Mouse (Mus musculus): ENCODE results near the gene Gas2l3. TPM values are rescaled to one million over a fixed set of nuclear protein-coding genes. Genes with fewer than 3 reads are reported as not detected.

Gene Gas2l3
- 24.0 and 25.5 TPM in 2 replicates for polyA plus RNA-seq (2014; fragmentation: Nextera tagmentation; extraction: Ambion mirVana)

DNA sequence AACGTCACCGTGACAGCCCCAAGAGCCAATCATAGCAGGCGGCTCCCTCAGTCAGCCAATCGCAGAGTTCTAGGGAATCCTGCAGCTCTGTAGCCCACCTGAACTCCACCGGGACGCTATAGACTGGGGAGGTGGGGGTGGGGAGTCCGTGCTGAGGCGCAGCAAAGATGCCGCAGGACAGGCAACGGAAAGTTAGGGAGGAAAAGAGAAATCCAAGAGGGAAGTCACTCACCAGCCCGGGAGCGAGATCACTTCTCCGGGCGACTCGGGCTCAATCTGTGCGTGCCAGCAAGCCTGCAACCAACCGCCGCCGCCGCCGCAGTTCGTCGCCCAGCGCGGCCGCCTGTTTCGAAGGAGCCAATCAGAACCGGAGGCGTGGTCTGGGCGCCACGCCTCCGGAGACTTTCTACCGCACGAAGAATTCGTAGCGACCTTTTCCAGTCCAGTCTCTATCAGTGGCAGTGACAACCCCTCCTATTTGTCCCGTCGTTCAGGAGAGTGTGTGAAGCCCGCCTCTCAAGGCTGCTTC, at the start of gene Gas2l3:
Gas2l3 (minus strand) TSS at position 345 of the 529 bp plus-strand sequence.
- Histone ChIP-seq H3K4me2 (ENCODE audit: low read length) (peak within 1 kb of the TSS; percentile 88), H3K9me3 (ENCODE audit: control insufficient read depth, low read length) (no peaks in the 10 kb centered on the region), H3K36me3 (ENCODE audit: control insufficient read depth, insufficient read depth, low read length) (no peaks in the 10 kb centered on the region), H3K4me1 (ENCODE audit: control insufficient read depth in 2 of 2, insufficient read depth in 2 of 2, low read length in 2 of 2) (peaks cover 11 to 25% of the 10 kb centered on the region in 2 experiments), H3K4me3 (ENCODE audit: control insufficient read depth in 1 of 2, insufficient read depth in 1 of 2, low read depth in 1 of 2, low read length in 2 of 2) (peak within 1 kb of the TSS; percentile 60 to 80), H3K9ac (ENCODE audit: low read length) (peak within 1 kb of the TSS; percentile 83), H3K27me3 (ENCODE audit: control insufficient read depth, insufficient read depth, low read length) (no peaks in the 10 kb centered on the region), H3K27ac (replicated peaks in 1 of 2; ENCODE audit: control insufficient read depth in 1 of 2, insufficient read depth in 1 of 2, low read depth in 2 of 2, low read length in 2 of 2) (peak within 1 kb of the TSS; percentile 81 to 86)
- under 1% methylated on average over 39 of the region's 39 CpGs for WGBS
- ATAC-seq (ENCODE audit: insufficient number of reproducible peaks, insufficient read depth, low FRiP score, low read depth) = peak; percentile 91

- ATAC-seq (ENCODE audit: insufficient number of reproducible peaks, insufficient read depth, low FRiP score, low read depth) = no peak
- H3K27me3 ChIP-seq (ENCODE audit: control insufficient read depth, insufficient read depth, low read length) = no peaks in the 10 kb centered on the region
- no peaks in the 10 kb centered on the region for H3K36me3 ChIP-seq (ENCODE audit: control insufficient read depth, insufficient read depth, low read length)
- no peaks in the 10 kb centered on the region for H3K4me1 ChIP-seq (ENCODE audit: control insufficient read depth in 2 of 2, insufficient read depth in 2 of 2, low read length in 2 of 2)
- H3K9ac ChIP-seq (ENCODE audit: low read length) = no peak overlapping the region
- no peaks in the 10 kb centered on the region for H3K9me3 ChIP-seq (ENCODE audit: control insufficient read depth, low read length)
- no peak overlapping the region for H3K4me3 ChIP-seq (ENCODE audit: control insufficient read depth in 1 of 2, insufficient read depth in 1 of 2, low read depth in 1 of 2, low read length in 2 of 2)
- 59% methylated on average over 3 of the region's 3 CpGs for WGBS
- no peak overlapping the region for H3K4me2 ChIP-seq (ENCODE audit: low read length)
- no peak overlapping the region for H3K27ac ChIP-seq (replicated peaks in 1 of 2; ENCODE audit: control insufficient read depth in 1 of 2, insufficient read depth in 1 of 2, low read depth in 2 of 2, low read length in 2 of 2)
Observed at GRCm38 (mm10) chr10:89491321-89491720, 47.6 kb upstream of the Gas2l3 start.

- 87% methylated on average over 3 of the region's 3 CpGs for WGBS
- no peak overlapping the region for H3K27ac ChIP-seq (replicated peaks in 1 of 2; ENCODE audit: control insufficient read depth in 1 of 2, insufficient read depth in 1 of 2, low read depth in 2 of 2, low read length in 2 of 2)
- no peak for ATAC-seq (ENCODE audit: insufficient number of reproducible peaks, insufficient read depth, low FRiP score, low read depth)
Observed at GRCm38 (mm10) chr10:89490250-89490649, 46.5 kb upstream of the Gas2l3 start.

GRCm38 (mm10) chr10:89489459-89489858, 45.7 kb upstream of the Gas2l3 start:
- no peak overlapping the region for H3K9ac ChIP-seq (ENCODE audit: low read length)
- no peak overlapping the region for H3K4me3 ChIP-seq (ENCODE audit: control insufficient read depth in 1 of 2, insufficient read depth in 1 of 2, low read depth in 1 of 2, low read length in 2 of 2)
- H3K36me3 ChIP-seq (ENCODE audit: control insufficient read depth, insufficient read depth, low read length) = no peaks in the 10 kb centered on the region
- no peak overlapping the region for H3K4me2 ChIP-seq (ENCODE audit: low read length)
- no peak overlapping the region for H3K27ac ChIP-seq (replicated peaks in 1 of 2; ENCODE audit: control insufficient read depth in 1 of 2, insufficient read depth in 1 of 2, low read depth in 2 of 2, low read length in 2 of 2)
- H3K9me3 ChIP-seq (ENCODE audit: control insufficient read depth, low read length) = no peaks in the 10 kb centered on the region
- no peak for ATAC-seq (ENCODE audit: insufficient number of reproducible peaks, insufficient read depth, low FRiP score, low read depth)
- WGBS = 71% methylated on average over 4 of the region's 4 CpGs
- H3K4me1 ChIP-seq (ENCODE audit: control insufficient read depth in 2 of 2, insufficient read depth in 2 of 2, low read length in 2 of 2) = no peaks in the 10 kb centered on the region
- H3K27me3 ChIP-seq (ENCODE audit: control insufficient read depth, insufficient read depth, low read length) = no peaks in the 10 kb centered on the region

More at GRCm38 (mm10) chr10:89490250-89490649, 46.5 kb upstream of the Gas2l3 start:
- Histone ChIP-seq H3K4me3 (ENCODE audit: control insufficient read depth in 1 of 2, insufficient read depth in 1 of 2, low read depth in 1 of 2, low read length in 2 of 2) (no peak overlapping the region), H3K4me1 (ENCODE audit: control insufficient read depth in 2 of 2, insufficient read depth in 2 of 2, low read length in 2 of 2) (no peaks in the 10 kb centered on the region), H3K9me3 (ENCODE audit: control insufficient read depth, low read length) (no peaks in the 10 kb centered on the region), H3K27me3 (ENCODE audit: control insufficient read depth, insufficient read depth, low read length) (no peaks in the 10 kb centered on the region), H3K36me3 (ENCODE audit: control insufficient read depth, insufficient read depth, low read length) (no peaks in the 10 kb centered on the region), H3K4me2 (ENCODE audit: low read length) (no peak overlapping the region), H3K9ac (ENCODE audit: low read length) (no peak overlapping the region)

DNA sequence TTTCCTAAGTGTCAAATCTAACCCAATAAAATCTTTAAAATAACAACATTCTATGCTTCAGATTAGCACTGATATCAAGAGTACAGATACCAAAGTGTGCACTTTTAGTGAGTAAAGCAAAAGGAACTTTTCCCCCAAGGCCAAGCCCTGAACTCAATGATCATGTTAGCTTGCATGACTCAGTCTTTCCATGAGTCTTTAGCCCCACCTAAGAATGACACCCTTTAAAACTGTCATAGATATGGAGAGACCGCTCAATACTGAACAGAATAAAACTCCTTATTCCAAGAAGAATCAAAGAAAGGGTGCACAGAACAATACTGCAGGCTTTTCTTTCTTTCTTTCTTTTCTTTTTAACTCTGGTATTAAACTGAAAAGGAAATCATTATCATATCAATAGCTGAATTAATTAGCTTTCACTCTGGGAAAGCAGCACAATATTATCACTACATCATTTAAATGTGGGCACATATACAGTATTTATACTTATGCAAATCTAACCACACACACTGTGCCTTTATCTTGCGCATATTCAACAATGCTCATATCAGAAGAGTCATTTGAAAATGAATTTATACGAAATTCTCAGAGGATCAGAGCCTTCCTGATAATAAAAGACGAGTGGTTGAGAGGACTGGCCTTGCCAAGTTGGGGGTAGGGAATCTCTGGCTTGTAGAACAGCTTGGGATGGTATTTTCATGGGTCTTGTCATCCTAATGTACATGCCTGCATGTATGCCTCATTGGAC, 43.4 kb upstream of the Gas2l3 start:
- H3K9me3 ChIP-seq (ENCODE audit: control insufficient read depth, low read length) = no peaks in the 10 kb centered on the region
- no peaks in the 10 kb centered on the region for H3K36me3 ChIP-seq (ENCODE audit: control insufficient read depth, insufficient read depth, low read length)
- no peak overlapping the region for H3K27ac ChIP-seq (replicated peaks in 1 of 2; ENCODE audit: control insufficient read depth in 1 of 2, insufficient read depth in 1 of 2, low read depth in 2 of 2, low read length in 2 of 2)
- H3K4me1 ChIP-seq (ENCODE audit: control insufficient read depth in 2 of 2, insufficient read depth in 2 of 2, low read length in 2 of 2) = no peaks in the 10 kb centered on the region
- 57% methylated on average over 4 of the region's 4 CpGs for WGBS
- no peak overlapping the region for H3K4me2 ChIP-seq (ENCODE audit: low read length)
- ATAC-seq (ENCODE audit: insufficient number of reproducible peaks, insufficient read depth, low FRiP score, low read depth) = no peak
- no peak overlapping the region for H3K4me3 ChIP-seq (ENCODE audit: control insufficient read depth in 1 of 2, insufficient read depth in 1 of 2, low read depth in 1 of 2, low read length in 2 of 2)
- no peak overlapping the region for H3K9ac ChIP-seq (ENCODE audit: low read length)
- H3K27me3 ChIP-seq (ENCODE audit: control insufficient read depth, insufficient read depth, low read length) = no peaks in the 10 kb centered on the region

DNA sequence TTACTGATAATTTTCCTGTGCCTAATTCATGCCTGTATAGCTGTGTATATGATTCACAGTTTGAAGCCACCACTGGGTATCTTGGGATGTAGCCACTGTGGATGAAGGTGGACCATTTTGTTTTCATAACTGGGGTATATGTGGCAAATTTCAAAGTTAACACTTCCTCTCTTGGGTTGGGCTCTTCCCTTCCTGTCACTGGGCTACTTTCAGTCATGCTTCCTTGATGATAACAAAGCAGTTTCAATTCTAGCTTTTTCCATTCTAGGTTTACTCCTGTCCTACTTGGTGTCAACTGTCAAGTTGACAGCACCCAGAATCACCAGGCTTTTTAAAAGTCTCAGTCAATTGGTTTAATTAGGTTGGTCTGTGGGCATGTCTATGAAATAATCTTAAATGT, 41.1 kb upstream of the Gas2l3 start:
- Histone ChIP-seq H3K27ac (replicated peaks in 1 of 2; ENCODE audit: control insufficient read depth in 1 of 2, insufficient read depth in 1 of 2, low read depth in 2 of 2, low read length in 2 of 2) (no peak overlapping the region), H3K9me3 (ENCODE audit: control insufficient read depth, low read length) (no peaks in the 10 kb centered on the region), H3K27me3 (ENCODE audit: control insufficient read depth, insufficient read depth, low read length) (no peaks in the 10 kb centered on the region), H3K9ac (ENCODE audit: low read length) (no peak overlapping the region), H3K4me3 (ENCODE audit: control insufficient read depth in 1 of 2, insufficient read depth in 1 of 2, low read depth in 1 of 2, low read length in 2 of 2) (no peak overlapping the region), H3K4me2 (ENCODE audit: low read length) (no peak overlapping the region), H3K4me1 (ENCODE audit: control insufficient read depth in 2 of 2, insufficient read depth in 2 of 2, low read length in 2 of 2) (no peaks in the 10 kb centered on the region), H3K36me3 (ENCODE audit: control insufficient read depth, insufficient read depth, low read length) (no peaks in the 10 kb centered on the region)
- no peak for ATAC-seq (ENCODE audit: insufficient number of reproducible peaks, insufficient read depth, low FRiP score, low read depth)

DNA sequence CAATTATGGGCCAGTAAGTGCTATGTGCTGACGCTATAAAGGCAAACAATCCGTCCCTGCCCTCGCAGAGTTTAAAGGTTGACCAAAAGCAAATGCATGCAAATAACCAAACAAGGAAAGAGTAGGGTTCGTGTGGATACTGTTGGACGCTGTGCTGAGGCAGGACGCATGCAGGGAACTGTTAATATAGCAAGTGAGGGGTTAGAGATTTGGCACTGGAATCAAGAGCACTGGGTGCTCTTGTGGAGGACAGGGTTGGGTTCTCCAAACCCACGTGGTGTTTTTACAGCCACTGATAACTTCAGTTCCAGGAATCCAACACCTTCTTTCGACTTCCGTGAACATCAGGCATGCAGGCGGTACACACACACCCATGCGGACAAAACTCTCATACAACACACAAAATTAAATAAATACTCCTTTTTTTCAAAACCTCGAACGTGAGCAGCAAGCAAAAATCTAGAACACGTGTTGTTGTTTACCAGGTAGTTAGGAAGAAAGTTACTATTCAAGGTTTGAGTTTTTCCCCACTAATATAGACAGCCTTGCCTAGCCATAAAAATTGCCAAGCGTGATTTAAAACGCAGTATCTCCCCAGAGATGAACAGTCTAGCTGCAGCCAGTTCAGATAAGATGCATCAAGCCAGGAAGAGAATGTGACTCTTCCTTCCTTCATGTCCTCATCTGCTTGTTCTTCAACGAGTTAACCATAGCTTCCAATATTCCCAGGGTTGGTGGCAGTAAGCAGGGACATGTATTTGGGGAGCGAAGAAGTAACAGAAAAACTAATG, 40.2 kb upstream of the Gas2l3 start:
- no peak overlapping the region for H3K4me2 ChIP-seq (ENCODE audit: low read length)
- H3K27me3 ChIP-seq (ENCODE audit: control insufficient read depth, insufficient read depth, low read length) = no peaks in the 10 kb centered on the region
- H3K27ac ChIP-seq (replicated peaks in 1 of 2; ENCODE audit: control insufficient read depth in 1 of 2, insufficient read depth in 1 of 2, low read depth in 2 of 2, low read length in 2 of 2) = no peak overlapping the region
- 76% methylated on average over 18 of the region's 18 CpGs for WGBS
- no peak for ATAC-seq (ENCODE audit: insufficient number of reproducible peaks, insufficient read depth, low FRiP score, low read depth)
- H3K9me3 ChIP-seq (ENCODE audit: control insufficient read depth, low read length) = no peaks in the 10 kb centered on the region
- H3K4me1 ChIP-seq (ENCODE audit: control insufficient read depth in 2 of 2, insufficient read depth in 2 of 2, low read length in 2 of 2) = no peaks in the 10 kb centered on the region
- no peak overlapping the region for H3K9ac ChIP-seq (ENCODE audit: low read length)
- no peaks in the 10 kb centered on the region for H3K36me3 ChIP-seq (ENCODE audit: control insufficient read depth, insufficient read depth, low read length)
- H3K4me3 ChIP-seq (ENCODE audit: control insufficient read depth in 1 of 2, insufficient read depth in 1 of 2, low read depth in 1 of 2, low read length in 2 of 2) = no peak overlapping the region
